Mouse (Mus musculus) hindlimb bud, embryonic 11.5 days (tissue): Measurements from ENCODE around the gene Aox3.
A peak's percentile ranks its signal among the peaks of the same experiment; 100 is the strongest.

Experiments
- DNase-seq: peaks from one replicate; pipeline ENCODE4 v3.0.0-alpha.2; 2012; ENCODE audit warnings: low read depth, low spot score; ENCODE audit errors: extremely low spot score

Aox3 gene

DNA sequence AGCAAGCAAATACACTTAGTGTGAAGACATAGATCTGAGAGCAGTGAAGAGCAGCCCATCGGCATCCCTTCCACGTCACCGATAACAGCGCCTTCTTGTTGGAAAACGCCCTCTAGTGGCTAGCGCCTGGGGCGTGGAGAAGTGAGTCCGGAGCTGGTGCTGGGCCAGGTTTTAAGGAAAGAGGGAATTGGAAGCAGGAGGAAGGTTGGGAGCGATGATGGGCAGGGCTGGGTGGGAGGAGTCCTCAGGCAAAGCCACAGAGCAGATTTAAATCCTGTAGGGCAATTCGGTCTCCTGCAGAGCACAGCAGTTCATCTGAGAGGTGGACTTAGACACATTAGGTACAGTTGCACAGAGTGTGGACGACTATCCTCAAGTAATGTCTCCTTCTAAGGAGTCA is at the start of gene Aox3:
TSS of gene Aox3 (plus strand) at position 251 of the 400 bp plus-strand sequence.
- peak; percentile 37 for DNase-seq

DNA sequence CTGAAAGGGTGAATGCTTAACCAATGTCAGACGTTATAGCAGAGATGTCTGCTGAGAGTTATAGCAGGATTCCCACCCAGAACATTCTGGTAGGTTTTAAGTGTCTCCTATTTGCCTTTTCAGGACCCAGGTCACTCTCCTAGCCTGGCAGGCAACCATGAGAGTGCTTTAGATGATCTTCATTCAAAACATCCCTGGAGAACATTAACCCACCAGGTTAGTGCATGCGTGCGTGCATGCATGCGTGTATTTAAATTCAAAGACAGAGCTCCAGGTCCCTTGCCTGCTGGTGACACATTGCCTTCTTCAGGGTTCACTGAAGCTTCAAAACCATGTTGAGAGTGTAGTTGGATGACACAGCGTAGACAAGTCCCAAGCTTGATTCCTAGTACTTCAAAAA is 47.8 kb upstream of the Aox3 start:
- no peak for DNase-seq

DNA sequence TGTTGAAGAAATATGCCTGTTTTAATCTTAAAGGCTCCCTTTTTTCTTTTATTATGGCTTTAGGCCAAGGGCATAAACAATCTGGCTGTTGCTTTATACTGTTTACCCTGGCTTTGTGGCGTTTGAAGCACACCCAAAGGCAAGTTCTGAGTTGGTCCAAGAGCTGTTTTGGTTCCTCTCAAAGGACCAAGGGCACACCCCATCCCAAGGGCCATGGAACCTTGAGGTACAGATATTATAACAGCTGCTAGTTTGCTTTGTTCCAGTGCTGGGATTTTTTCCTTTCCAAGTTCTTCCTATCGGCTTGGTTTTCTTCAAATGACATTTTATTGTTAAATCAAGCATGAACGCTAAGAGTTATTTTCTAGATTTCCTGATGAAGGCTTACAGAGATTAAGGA is 47.3 kb upstream of the Aox3 start:
- DNase-seq, result no peak

DNA sequence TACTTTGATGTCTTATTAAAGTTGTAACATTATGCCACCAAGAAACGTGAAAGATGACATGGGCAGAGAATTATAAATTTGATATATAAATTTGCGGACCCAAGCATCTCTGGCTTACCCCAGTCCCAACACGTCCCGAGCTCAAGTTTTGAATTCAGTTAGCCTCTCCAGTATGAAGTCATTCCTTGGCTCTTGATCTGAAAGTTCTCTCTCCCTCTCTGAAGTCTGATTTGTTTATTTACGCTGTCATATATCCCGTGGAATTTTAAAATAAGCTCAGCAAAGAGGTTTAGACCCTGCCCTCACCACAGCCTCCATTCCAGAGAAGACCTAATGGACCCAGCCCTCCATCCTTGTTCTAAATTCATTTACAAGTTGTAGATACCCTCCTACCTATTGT is 43.7 kb upstream of the Aox3 start:
- no peak for DNase-seq

DNA sequence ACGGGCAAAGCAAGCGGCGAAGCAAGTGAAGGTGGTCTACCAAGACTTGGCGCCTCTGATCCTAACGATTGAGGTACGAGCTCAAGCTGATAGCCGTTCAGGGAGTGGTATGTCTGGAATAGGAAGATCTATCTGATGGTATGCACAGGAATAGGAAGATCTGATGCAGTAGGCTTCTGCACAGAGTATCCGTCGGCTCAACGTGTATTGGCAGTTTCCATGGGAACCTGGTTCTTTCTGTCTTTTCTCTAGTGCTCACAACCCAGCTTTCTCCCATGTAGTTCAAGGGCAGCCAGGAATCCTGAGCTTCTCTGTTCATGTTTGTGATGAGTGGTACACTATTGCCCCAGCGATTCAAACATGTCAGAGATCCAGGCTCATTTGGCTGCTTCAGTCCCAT is 42.8 kb upstream of the Aox3 start:
- no peak for DNase-seq

DNA sequence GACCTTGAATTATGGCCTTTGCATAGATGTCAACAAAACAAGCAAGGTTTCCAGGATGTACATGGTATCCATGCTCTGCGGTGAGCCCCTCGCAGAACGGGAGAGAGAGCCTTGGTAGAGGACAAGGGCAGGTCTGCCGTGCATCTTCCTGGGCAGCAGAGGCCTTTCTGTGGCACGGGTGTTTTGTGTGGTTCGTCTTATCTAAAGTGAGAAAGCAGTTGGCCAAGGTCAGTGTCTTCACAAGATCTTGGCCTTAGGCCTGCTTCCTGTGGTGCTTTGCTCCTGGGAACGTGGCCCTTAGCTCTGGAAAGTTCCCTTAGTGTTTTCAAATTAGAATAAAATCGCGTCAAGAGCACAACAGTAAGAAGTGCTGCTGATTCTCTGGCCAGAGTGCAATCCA is 41.9 kb upstream of the Aox3 start:
- no peak for DNase-seq

DNA sequence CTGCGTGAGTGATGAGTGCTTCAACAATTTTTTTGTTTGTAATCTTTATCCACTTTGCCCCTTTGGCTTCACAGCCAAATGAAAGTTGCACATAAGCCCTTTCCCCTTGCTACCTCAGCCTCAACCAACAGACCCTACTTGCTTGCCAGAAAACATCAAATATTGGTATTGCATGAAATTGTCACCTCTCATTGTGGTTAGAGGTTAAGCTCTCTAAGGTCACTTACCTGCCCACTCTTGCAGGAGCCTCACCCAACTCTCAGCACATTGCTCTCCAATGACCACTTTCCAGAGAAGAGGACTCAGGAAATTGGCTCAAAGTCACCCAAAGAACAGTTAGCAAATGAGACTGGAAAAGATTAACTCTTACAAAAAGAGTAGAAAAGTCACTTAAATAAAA is 41.4 kb upstream of the Aox3 start:
- DNase-seq, result no peak

DNA sequence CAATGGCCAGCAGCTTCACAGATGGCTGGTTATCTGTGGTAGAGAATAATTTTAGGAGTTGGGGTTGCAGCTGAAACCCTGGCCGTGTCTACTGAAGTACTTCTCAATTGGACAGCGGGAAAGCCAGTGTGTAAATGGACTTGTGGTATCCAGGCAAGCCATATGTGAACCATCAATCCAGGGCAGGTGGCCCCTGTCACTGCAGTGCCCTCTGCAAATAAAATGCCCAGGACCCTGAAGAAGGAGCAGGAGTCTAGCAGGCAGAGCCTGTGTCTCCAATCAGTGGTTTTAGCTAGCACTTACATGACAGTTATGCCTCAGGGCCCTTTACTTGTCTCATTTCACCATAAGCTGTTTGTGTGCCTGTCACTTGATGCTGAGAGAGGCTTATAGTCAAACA is 40.5 kb upstream of the Aox3 start:
- DNase-seq, result no peak

DNA sequence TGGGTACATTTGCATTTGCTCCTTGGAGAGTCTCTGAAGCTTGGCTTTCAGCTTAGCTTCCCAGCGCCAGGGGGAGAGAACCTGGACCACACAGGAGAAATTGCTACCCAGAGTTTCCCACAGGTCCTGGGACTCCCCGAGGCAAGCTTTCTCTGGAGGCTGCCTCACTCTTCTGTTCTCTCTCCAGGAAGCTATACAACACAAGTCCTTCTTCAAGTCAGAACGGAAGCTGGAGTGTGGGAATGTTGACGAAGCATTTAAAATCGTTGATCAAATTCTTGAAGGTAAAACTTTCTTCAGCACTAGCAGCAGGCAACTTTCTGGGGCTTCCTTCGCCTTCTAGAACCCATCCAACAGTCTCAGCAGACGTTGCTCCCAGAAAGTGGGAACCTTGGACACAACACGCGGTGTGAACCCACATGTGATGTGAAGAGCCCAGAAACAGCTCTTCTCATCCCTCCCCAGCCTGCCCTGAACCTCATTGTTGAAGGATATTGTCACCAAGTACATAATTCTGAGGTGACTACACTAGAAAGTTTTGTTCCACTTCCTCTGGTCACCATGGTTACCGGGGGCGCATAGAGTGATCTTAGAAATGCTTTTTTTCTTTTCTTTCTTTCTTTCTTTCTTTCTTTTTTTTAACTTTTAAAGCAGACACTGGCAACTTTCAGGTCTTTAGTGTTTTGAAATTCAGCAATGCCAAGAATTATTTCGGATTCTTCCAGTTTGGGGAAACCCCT is 39.8 kb upstream of the Aox3 start:
- DNase-seq, result no peak

DNA sequence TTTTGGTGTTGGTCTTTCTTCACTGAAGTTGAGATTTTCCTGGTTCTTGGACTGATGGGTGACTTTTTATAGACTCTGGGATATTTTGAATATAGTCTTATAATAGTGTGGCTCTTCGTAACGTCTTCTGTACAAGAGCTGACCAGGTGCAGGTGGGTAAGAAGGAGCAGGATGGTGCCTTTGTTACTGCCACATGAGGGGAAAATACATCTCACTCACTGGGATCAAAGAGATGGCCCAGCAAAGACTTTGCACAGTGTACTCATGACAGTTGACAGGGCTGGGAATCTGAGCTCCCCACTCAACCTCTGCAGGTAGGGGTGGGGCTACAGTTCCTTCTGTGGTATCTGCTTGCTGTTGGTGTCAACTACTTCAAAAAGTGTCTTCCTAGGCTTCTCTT is 38.7 kb upstream of the Aox3 start:
- no peak for DNase-seq

DNA sequence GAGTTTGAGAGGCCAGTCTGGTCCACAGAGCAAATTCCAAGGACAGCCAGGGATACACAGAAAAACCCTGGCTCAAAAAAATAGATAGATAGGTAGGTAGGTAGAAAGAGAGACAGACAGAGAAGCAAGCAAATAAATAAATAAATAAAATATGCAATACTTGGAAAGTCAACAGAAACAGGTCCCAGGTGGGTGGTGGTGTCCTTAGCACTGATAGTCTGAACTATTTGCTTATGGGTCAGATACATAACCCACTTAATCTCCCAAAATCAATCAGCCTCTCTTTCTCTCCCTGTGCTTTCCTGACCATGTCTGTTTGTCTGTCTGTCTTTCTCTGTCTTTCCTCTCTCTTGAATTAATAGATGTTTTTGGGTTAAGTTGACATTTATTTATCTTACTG is 35.0 kb upstream of the Aox3 start:
- DNase-seq, result no peak

DNA sequence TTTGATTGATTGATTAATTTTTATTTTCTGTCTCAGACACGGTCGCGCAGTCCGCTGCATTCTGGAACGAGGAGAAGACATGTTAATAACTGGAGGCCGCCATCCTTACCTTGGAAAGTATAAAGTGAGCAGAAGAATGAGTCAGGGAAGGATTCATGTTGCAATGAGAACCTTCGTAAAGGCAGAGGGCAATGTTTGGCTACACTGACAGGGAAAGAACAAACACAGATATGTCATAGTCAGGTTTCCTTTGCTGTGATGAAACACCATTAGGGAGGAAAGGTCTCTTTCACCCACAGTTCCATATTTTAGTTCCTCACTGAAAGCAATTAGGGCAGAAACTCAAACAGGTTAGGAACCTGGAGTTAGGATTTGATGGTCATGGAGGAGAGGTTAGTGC is 34.5 kb upstream of the Aox3 start:
- no peak for DNase-seq

DNA sequence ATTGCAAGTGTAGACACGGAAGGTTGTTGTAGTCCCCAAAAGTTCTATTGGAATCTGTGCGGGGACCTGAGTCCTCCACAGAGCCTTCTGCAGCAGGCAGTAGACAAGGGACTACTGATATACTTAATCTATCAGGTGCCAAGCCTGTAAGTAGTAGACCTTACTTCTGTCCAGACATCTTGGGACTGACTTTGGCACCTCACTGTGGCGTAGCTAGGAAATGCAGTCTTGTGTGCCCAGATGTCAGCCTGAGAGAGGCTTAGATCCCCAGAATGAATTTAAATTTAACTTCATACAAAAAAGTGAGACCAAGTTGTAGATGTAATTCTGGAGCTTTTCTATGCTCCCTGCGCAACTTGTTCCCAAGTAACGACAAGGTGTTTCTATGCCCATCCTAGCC is 33.2 kb upstream of the Aox3 start:
- no peak for DNase-seq

DNA sequence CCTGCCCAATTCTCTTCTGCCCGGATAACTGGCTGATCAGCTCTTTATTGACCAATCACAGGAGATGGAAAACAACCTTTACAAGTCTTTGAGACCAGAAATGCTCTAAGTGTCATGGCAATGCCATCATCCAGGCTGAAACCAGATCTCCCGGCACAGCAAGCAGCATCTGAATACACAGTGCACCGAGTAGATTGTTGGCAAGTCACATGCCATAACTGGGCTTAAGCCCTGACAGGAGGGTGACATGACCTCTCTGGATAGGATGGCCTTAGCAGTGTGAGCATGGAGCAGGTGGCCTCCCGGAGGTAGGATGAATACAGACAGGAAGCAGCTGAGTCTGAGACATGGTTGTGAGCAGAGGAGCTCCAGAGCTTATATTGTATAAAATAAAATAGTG is 32.5 kb upstream of the Aox3 start:
- DNase-seq, result no peak

DNA sequence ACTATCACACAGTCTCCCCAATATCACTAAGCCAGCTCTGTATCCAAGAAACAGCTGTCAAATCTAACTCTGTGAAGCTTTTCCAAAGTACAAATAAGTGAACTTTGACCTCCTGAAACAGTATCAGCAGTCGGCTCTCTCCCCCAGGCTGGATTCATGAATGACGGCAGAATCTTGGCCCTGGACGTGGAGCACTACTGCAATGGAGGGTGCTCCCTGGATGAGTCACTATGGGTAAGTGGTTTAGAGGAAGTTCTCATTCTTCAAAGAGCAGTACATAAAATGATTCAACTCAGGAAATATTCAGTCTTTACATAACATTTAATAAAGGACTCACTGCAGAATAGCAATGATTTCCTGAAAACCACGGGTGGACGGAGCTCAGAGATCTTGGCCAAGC is 31.6 kb upstream of the Aox3 start:
- DNase-seq, result no peak

DNA sequence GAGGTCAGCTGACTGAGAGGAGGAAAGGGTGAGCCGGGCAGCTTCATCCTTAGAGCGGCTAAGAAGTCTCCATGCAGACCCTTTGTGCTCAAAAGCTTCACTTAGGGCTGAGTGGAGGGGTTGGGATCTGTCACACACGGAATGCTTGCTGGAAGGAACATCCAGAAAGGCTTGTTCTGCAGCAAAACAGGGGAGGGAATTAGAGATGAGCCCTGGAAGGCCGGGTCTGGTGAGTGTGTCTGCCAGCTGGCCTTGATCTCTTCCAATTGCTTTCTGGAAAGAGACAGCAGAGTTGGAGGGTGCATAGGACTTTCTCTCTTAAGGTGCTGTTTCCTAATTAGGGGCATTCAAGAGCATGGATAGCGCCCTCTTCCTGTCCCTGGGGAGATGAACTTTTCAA is 23.6 kb upstream of the Aox3 start:
- no peak for DNase-seq

DNA sequence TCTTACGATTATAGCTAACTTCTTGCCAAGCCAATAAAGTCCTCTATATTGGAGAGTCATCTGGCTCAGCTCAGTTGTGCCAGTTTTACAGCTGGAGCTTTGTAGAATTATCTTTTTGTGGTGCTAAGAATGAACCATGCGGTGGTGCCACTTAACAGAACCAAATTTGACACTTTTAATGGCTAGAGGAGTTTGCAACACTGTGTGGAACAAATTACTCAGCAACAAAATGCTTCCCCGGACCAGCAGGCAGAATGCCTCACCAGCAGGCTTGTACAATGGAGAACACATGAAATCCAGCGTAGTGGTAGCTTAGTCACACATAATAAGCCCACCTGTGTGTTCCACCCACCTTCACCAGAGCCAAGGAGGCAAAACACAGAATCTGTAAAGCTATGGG is 22.7 kb upstream of the Aox3 start:
- DNase-seq, result no peak

DNA sequence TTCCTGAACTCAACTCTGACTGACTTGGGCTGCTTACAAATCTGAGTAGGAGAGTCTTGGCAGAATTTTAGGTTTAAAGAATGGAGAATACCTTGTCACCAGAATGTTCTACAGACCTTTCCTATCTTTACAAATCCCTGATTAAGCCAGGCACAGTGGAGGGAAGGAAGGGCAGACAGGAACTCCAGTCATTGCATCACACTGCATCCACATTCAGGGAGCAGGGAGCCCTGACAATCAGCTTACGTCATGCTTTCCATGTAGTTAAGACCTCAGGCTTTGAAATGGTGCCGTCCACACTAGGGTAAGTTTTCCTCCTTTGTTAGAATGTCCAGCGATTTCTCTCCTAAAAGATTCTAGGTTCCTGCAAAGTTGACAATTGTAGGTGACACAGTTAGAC is 21.7 kb upstream of the Aox3 start:
- no peak for DNase-seq

DNA sequence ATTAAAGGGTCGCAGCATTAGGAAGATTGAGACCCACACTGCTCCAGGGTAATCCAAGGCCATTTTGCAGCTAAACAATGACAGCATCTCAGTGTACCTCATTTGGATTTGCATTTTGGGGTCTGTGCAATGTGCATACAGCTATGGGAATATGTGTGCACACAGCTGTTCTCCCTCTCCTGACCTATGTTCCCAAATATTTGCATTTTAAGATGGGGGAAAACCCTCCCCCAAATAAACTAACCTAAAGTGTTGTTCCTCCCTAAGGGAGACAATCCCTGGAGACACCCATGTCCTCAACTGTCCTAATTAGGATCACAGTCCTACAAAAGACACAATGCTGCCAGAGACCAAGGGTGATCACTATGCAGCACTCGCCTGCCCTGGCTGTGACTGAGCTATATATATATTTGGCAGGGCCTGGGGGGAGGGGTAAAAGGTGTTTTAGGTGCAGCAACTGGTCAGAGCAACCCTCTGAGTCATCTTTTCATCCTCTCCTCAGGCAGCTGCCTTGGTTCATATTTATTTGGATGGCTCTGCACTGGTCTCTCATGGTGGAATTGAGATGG is 20.9 kb upstream of the Aox3 start:
- DNase-seq, result no peak

DNA sequence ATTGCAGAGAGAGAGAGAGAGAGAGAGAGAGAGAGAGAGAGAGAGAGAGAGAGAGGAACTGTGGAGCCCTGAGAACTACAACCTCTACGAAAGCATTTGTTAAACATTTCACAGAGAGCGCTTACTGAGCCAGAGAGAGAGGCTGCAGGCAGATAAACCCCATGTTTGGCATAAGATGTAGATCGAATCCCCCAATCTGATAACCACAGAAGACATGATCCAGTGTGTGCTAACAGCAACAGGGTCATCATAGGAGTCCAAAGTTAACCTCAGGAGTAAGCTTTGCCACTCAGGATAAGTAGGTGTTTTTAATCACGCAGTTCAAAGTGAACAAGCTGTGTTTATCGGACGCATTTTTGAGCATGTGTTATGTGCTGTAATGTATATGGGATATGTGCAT is 15.6 kb upstream of the Aox3 start:
- DNase-seq, result no peak

DNA sequence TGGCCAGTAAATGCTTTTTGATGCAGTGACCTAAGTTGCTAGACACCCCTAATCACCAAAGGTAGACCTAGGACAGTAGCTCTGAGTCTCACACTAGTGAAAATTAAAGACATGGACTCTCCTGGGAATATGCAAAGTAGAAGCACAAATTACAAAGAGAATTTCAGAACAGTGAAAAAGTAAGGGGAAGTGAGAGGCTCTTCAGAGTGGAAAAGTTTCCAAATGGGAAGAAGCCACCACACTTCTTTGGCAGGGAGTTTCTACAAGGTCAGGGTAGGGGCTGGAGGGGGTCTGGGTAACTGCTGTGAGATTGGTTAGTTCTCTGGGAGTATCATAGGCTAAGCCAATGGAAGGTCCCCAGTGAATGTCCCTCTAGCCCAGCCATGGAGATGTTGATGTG is 13.8 kb upstream of the Aox3 start:
- DNase-seq, result no peak

DNA sequence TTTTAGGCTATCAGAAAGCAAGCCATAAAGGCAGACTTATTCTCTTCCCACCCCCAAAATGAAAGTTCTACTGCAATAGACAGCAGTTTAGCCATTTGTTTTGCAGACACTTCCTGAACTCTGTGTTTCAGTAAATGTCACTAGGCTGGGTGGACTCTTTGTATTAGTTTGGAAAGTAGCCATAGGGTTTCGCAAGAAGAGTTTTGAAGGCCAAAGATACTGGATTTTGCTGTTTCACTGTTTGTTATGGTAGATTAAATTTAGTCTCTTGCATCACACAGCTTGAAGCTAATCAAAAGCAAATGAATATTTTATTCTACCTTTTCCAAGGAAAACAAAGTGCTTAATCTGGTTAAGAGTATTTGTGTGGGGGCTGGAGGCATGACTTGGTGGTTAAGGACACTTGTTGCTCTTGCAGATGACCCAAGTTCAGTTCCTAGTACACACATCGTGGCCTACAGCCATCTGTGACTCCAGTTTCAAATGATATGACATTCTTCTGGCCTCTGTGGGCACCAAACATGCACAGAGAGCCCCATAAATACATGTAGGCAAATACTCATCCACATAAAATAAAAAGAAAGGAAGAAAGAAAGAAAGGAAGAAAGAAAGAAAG is 11.3 kb upstream of the Aox3 start:
- DNase-seq, result no peak

DNA sequence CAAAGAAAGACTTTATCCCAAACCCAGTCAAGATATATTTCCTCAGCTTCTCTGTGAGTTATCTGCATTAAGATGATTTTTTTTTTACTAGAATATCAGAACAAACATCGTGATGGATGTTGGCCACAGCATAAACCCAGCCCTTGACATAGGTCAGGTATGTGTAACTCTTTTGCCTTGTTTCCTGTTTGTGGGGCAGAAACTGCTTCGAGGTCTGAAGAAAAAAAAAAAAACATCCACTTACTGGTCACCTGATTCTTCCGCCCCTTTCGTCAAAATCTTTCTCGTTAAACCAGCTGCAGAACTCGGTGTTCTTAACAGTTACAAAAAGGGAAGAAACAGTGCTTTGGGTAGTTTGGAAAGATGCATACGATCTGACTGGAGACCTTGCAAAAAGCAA is 10.4 kb upstream of the Aox3 start:
- DNase-seq, result no peak
